Mouse (Mus musculus) ES-E14 (cell line): ENCODE measurements around the gene Gga1.

Experiments used
- CHD2 ChIP-seq: IDR thresholded peaks from 2 replicates; pipeline ENCODE4 v1.6.1; 2014; ENCODE audit warnings: mild to moderate bottlenecking, low read depth, low read length, inconsistent platforms
- HCFC1 ChIP-seq: IDR thresholded peaks from 2 replicates; pipeline ENCODE4 v1.6.1; 2012; ENCODE audit warnings: low read length, inconsistent platforms, borderline replicate concordance; ENCODE audit not compliant: insufficient read depth
- MAFK ChIP-seq: IDR thresholded peaks from 2 replicates; pipeline ENCODE4 v1.6.1; 2014; ENCODE audit warnings: mild to moderate bottlenecking, low read depth, low read length, inconsistent platforms; ENCODE audit not compliant: insufficient read depth
- ZC3H11A ChIP-seq: IDR thresholded peaks from 2 replicates; pipeline ENCODE4 v1.6.1; 2012; ENCODE audit warnings: low read depth, mild to moderate bottlenecking, inconsistent platforms, low read length, borderline replicate concordance
- ZNF384 ChIP-seq: IDR thresholded peaks from 2 replicates; pipeline ENCODE4 v1.6.1; 2012; ENCODE audit warnings: low read depth, low read length, inconsistent platforms

DNA sequence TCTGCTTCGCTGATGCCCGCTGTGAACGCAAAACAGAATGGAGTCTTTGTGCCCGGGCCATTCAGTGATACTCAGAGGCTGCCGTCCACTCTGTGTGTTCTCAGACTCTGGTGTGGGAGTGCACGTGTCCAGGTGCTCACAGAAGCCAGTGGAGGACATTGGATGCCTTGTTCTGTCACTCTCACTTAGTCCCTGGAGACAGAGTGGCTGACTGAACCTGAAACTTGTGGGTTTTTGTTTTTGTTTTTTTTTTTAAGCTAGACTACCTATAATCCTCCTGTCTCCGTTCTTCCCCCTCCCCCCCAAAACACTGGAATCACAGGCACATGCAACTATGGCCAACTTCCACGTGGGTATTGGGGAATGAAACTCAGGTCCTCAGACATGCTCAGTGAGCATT lies 30.6 kb upstream of the Gga1 start:
- TF ChIP-seq CHD2 = no peak
- no peak for TF ChIP-seq HCFC1
- TF ChIP-seq MAFK = no peak
- TF ChIP-seq ZNF384 = no peak
- TF ChIP-seq ZC3H11A = no peak
